In genomic region chr6:128398996-128399395, GRCm38 (mm10) we compare ENCODE assay signal across 8 mouse cellular contexts. TPM values are rescaled to one million over a fixed set of nuclear protein-coding genes. Genes with fewer than 3 reads are reported as not detected.
DNase-seq lines count a peak whose midpoint lies in the region; ATAC-seq and TF ChIP-seq lines count a peak whose summit lies in the region.

Nrip2 (plus strand) TSS chr6:128399296.

- peak within 1 kb of the TSS; percentile 34 for H3K9ac ChIP-seq in intestine, embryonic 15.5 days
- peak within 1 kb of the TSS; percentile 21 for H3K9ac ChIP-seq in neural tube, embryonic 14.5 days (replicated peaks; ENCODE audit: low read depth, low read length)

- peak within 1 kb of the TSS; percentile 56 for H3K4me2 ChIP-seq in intestine, embryonic 15.5 days (replicated peaks)
- peak within 1 kb of the TSS; percentile 51 for H3K4me2 ChIP-seq in neural tube, embryonic 14.5 days (ENCODE audit: low read depth, low read length)

- DNase-seq in cerebellum, adult 2 months: no peak
- DNase-seq in left cerebral cortex, adult 2 months (ENCODE audit: extremely low spot score in 1 of 2, low spot score in 2 of 2): no peak
- DNase-seq in left cerebral cortex, postnatal 36 days (ENCODE audit: low spot score in 2 of 2): no peak
- DNase-seq in embryo, embryonic 10 days (ENCODE audit: low spot score): no peak

- no peaks in the 10 kb centered on the region for H3K27me3 ChIP-seq in cerebellum, adult 2 months (ENCODE audit: control insufficient read depth, insufficient read depth, low read length)
- H3K27me3 ChIP-seq in intestine, embryonic 15.5 days (replicated peaks): no peaks in the 10 kb centered on the region
- no peaks in the 10 kb centered on the region for H3K27me3 ChIP-seq in neural tube, embryonic 14.5 days (ENCODE audit: control insufficient read depth, insufficient read depth, low read length)

- TF ChIP-seq CTCF in cerebellum, adult 2 months (IDR thresholded peaks at IDR 0.05; ENCODE audit: borderline replicate concordance, insufficient read depth, low read depth, low read length): no peak
- TF ChIP-seq CTCF in left cerebral cortex, adult 2 months (IDR thresholded peaks at IDR 0.05): no peak

- H3K36me3 ChIP-seq in intestine, embryonic 15.5 days: no peaks in the 10 kb centered on the region
- no peaks in the 10 kb centered on the region for H3K36me3 ChIP-seq in neural tube, embryonic 14.5 days (ENCODE audit: control insufficient read depth, insufficient read depth, low read length)

- H3K4me3 ChIP-seq in cerebellum, adult 2 months (replicated peaks; ENCODE audit: insufficient read depth, low read depth, low read length): peak within 1 kb of the TSS; percentile 63
- peak within 1 kb of the TSS; percentile 37 for H3K4me3 ChIP-seq in left cerebral cortex, adult 2 months
- peak within 1 kb of the TSS; percentile 26 for H3K4me3 ChIP-seq in intestine, embryonic 15.5 days (replicated peaks)
- peak within 1 kb of the TSS; percentile 27 for H3K4me3 ChIP-seq in neural tube, embryonic 14.5 days (ENCODE audit: low read depth, low read length)

- H3K4me1 ChIP-seq in cerebellum, adult 2 months (ENCODE audit: control insufficient read depth, insufficient read depth, low read length): peaks cover 4% of the 10 kb centered on the region; the same call in 1 of the 2 replicates
- H3K4me1 ChIP-seq in intestine, embryonic 15.5 days (replicated peaks): 0 out of 2 replicates have a peak, but pooled peaks cover 7% of the 10 kb centered on the region
- 0 out of 2 replicates have a peak, but pooled peaks cover 13% of the 10 kb centered on the region for H3K4me1 ChIP-seq in neural tube, embryonic 14.5 days (ENCODE audit: control insufficient read depth, insufficient read depth, low read length)

- no peak for ATAC-seq in cerebellum, adult (ENCODE audit: insufficient number of reproducible peaks, low FRiP score, low TSS enrichment)
- ATAC-seq in intestine, embryonic 15.5 days: no peak
- ATAC-seq in neural tube, embryonic 14.5 days (ENCODE audit: low read depth): no peak
- ATAC-seq in CD4-positive, CD25-positive, alpha-beta regulatory T cell, adult 4 months: no peak

- H3K27ac ChIP-seq in cerebellum, adult 2 months (ENCODE audit: insufficient read depth, low read length): peak within 1 kb of the TSS; percentile 63
- H3K27ac ChIP-seq in left cerebral cortex, adult 2 months: peak within 1 kb of the TSS; percentile 69
- H3K27ac ChIP-seq in intestine, embryonic 15.5 days: peak within 1 kb of the TSS; percentile 27; the same call in 1 of the 2 replicates
- H3K27ac ChIP-seq in neural tube, embryonic 14.5 days (ENCODE audit: low read depth, low read length): peak within 1 kb of the TSS; percentile 65

- no peaks in the 10 kb centered on the region for H3K9me3 ChIP-seq in intestine, embryonic 15.5 days
- H3K9me3 ChIP-seq in neural tube, embryonic 14.5 days (ENCODE audit: control insufficient read depth, low read length): no peaks in the 10 kb centered on the region

- TF ChIP-seq POLR2A in cerebellum, adult 2 months (IDR thresholded peaks at IDR 0.05; ENCODE audit: borderline replicate concordance, insufficient read depth, low read length): no peak

- intact Hi-C loops in left cerebral cortex, adult 2 months (cut with DNase I): no loop called here
- intact Hi-C loops in left cerebral cortex, postnatal 36 days (cut with DNase I): no loop called here

- 19% methylated on average over 3 of the region's 3 CpGs for WGBS in cerebellum, adult 2 months
- 71% methylated on average over 3 of the region's 3 CpGs for WGBS in intestine, embryonic 15.5 days
- 81% methylated on average over 3 of the region's 3 CpGs for WGBS in neural tube, embryonic 14.5 days

RNA-seq across cellular contexts. Expression of gene Nrip2, which starts in this region (rescaled TPM):
- 52.2 and 59.6 TPM in 2 replicates for polyA plus RNA-seq in cerebellum, adult 2 months (2012; rRNA removed)
- total RNA-seq in left cerebral cortex, adult 2 months (2021): 10 to 100 TPM; 12.7 to 13.7 TPM
- total RNA-seq in left cerebral cortex, postnatal 36 days (2021): 10 to 100 TPM in 1 of 2 experiments, 1 to 10 TPM in 1; 9.4 to 11.9 TPM
- polyA plus RNA-seq in intestine, embryonic 15.5 days (2015; fragmentation: Nextera tagmentation; extraction: Ambion mirVana): 4.9 TPM in 2 replicates
- 10.8 and 13.5 TPM in 2 replicates for polyA plus RNA-seq in neural tube, embryonic 14.5 days (2014; fragmentation: Nextera tagmentation; extraction: Ambion mirVana)
- 1 to 10 TPM; 1.5 to 2.2 TPM for polyA plus RNA-seq in CD4-positive, CD25-positive, alpha-beta regulatory T cell, adult 4 months (2017; shearing (Covaris generic))
